ENCODE assay signal across 9 mouse cellular contexts in genomic region chr6:112364581-112364980, GRCm38 (mm10). TPM values are rescaled to one million over a fixed set of nuclear protein-coding genes. Genes with fewer than 3 reads are reported as not detected.
A peak's percentile ranks its signal among the peaks of the same experiment; 100 is the strongest.
DNase-seq lines count a peak whose midpoint lies in the region; ATAC-seq and TF ChIP-seq lines count a peak whose summit lies in the region.
"Had no signal": no experiment of that assay in that cellular context is flagged by ENCODE, and none has a peak within 500 bp of the region (broad histone marks: within the 10 kb centered on the region; RNA-seq: fewer than 3 reads in every experiment).

No protein-coding gene starts in this region.

- H3K9ac ChIP-seq in intestine, postnatal 0 days (ENCODE audit: low read depth, low read length) = no peak overlapping the region
- no peak overlapping the region for H3K9ac ChIP-seq in intestine, embryonic 15.5 days
- H3K9ac ChIP-seq in lung, postnatal 0 days (replicated peaks; ENCODE audit: low read depth) = no peak overlapping the region
- H3K9ac ChIP-seq: embryonic facial prominence, embryonic 15.5 days; liver, embryonic 15.5 days had no signal

- H3K36me3 ChIP-seq in intestine, postnatal 0 days (ENCODE audit: control insufficient read depth, insufficient read depth) = no peaks in the 10 kb centered on the region
- H3K36me3 ChIP-seq in intestine, embryonic 15.5 days = no peaks in the 10 kb centered on the region
- H3K36me3 ChIP-seq in lung, postnatal 0 days (ENCODE audit: insufficient read depth, low read length) = no peaks in the 10 kb centered on the region
- H3K36me3 ChIP-seq: embryonic facial prominence, embryonic 15.5 days; liver, embryonic 15.5 days had no signal

- H3K4me1 ChIP-seq in intestine, postnatal 0 days (replicated peaks; ENCODE audit: control insufficient read depth, insufficient read depth, low read length) = no peaks in the 10 kb centered on the region
- no peaks in the 10 kb centered on the region for H3K4me1 ChIP-seq in intestine, embryonic 15.5 days (replicated peaks)
- no peaks in the 10 kb centered on the region for H3K4me1 ChIP-seq in lung, postnatal 0 days (ENCODE audit: insufficient read depth, low read depth, low read length)
- H3K4me1 ChIP-seq: liver, embryonic 15.5 days had no signal

- DNase-seq in 3T3-L1 (ENCODE audit: low read depth, low spot score) = peak; percentile 77
- peak; percentile 17 to 24 for DNase-seq in B cell, adult 2 months
- DNase-seq in embryo, embryonic 11.5 days (ENCODE audit: low read depth, low spot score) = peak; percentile 32
- DNase-seq in lung, postnatal 0 days (ENCODE audit: low spot score) = peak; percentile 56

- no peaks in the 10 kb centered on the region for H3K9me3 ChIP-seq in intestine, postnatal 0 days (ENCODE audit: control insufficient read depth)
- H3K9me3 ChIP-seq in intestine, embryonic 15.5 days = no peaks in the 10 kb centered on the region
- no peaks in the 10 kb centered on the region for H3K9me3 ChIP-seq in lung, postnatal 0 days (ENCODE audit: low read length)
- H3K9me3 ChIP-seq: embryonic facial prominence, embryonic 15.5 days; liver, embryonic 15.5 days had no signal

- no peak overlapping the region for H3K27ac ChIP-seq in intestine, postnatal 0 days (ENCODE audit: low read depth, low read length)
- no peak overlapping the region for H3K27ac ChIP-seq in intestine, embryonic 15.5 days
- no peak overlapping the region for H3K27ac ChIP-seq in lung, postnatal 0 days (ENCODE audit: low read length)
- H3K27ac ChIP-seq: embryonic facial prominence, embryonic 15.5 days; liver, embryonic 15.5 days had no signal

- 42% methylated on average over 2 of the region's 2 CpGs for WGBS in intestine, postnatal 0 days
- 48% methylated on average over 2 of the region's 2 CpGs for WGBS in intestine, embryonic 15.5 days
- 35% methylated on average over 2 of the region's 2 CpGs for WGBS in lung, postnatal 0 days

- TF ChIP-seq CTCF in intestine, postnatal 0 days (IDR thresholded peaks at IDR 0.05; ENCODE audit: low read depth) = peak; percentile 69
- TF ChIP-seq CTCF in lung, postnatal 0 days (IDR thresholded peaks at IDR 0.05) = peak; percentile 67

- TF ChIP-seq EP300 in lung, postnatal 0 days (IDR thresholded peaks at IDR 0.05) = no peak

- no peak overlapping the region for H3K4me2 ChIP-seq in intestine, postnatal 0 days (replicated peaks; ENCODE audit: low read depth)
- H3K4me2 ChIP-seq in intestine, embryonic 15.5 days (replicated peaks) = no peak overlapping the region
- H3K4me2 ChIP-seq in lung, postnatal 0 days (replicated peaks; ENCODE audit: low read depth, low read length) = no peak overlapping the region
- H3K4me2 ChIP-seq: embryonic facial prominence, embryonic 15.5 days; liver, embryonic 15.5 days had no signal

- no peak for ATAC-seq in intestine, postnatal 0 days
- ATAC-seq in intestine, embryonic 15.5 days = no peak
- no peak for ATAC-seq in lung, postnatal 0 days
- ATAC-seq in megakaryocyte, adult 5-6 weeks (ENCODE audit: poor library complexity, severe bottlenecking) = no peak

- no peak overlapping the region for H3K4me3 ChIP-seq in intestine, postnatal 0 days (ENCODE audit: low read depth, low read length)
- no peak overlapping the region for H3K4me3 ChIP-seq in intestine, embryonic 15.5 days (replicated peaks)
- H3K4me3 ChIP-seq in lung, postnatal 0 days (ENCODE audit: low read depth, low read length) = no peak overlapping the region
- H3K4me3 ChIP-seq: embryonic facial prominence, embryonic 15.5 days; liver, embryonic 15.5 days had no signal

- H3K27me3 ChIP-seq in intestine, postnatal 0 days (replicated peaks; ENCODE audit: control insufficient read depth, insufficient read depth, low read length) = no peaks in the 10 kb centered on the region
- no peaks in the 10 kb centered on the region for H3K27me3 ChIP-seq in intestine, embryonic 15.5 days (replicated peaks)
- no peaks in the 10 kb centered on the region for H3K27me3 ChIP-seq in lung, postnatal 0 days (replicated peaks; ENCODE audit: insufficient read depth, low read length)
- H3K27me3 ChIP-seq: embryonic facial prominence, embryonic 15.5 days; liver, embryonic 15.5 days had no signal

RNA-seq across cellular contexts. Expression of gene Ssu2, which starts 23.2 kb away (rescaled TPM):
- polyA plus RNA-seq in intestine, postnatal 0 days (2015; fragmentation: Nextera tagmentation; extraction: Ambion mirVana) = 4.1 and 4.8 TPM in 2 replicates
- polyA plus RNA-seq in intestine, embryonic 15.5 days (2015; fragmentation: Nextera tagmentation; extraction: Ambion mirVana) = 2.3 and 3.3 TPM in 2 replicates
- 4.5 and 6.3 TPM in 2 replicates for polyA plus RNA-seq in lung, postnatal 0 days (2015; fragmentation: Nextera tagmentation; extraction: Ambion mirVana)
- not detected in 2 replicates for total RNA-seq in megakaryocyte, adult 5-6 weeks (2015)
- total RNA-seq in megakaryocyte, adult 5-6 weeks (2017) = not detected in 2 replicates

Comparison
In these comparisons a context has a peak if more than half of its experiments do, and no peak if none do; other contexts are left out.
1. DNase-seq: peak in every context shown above with its lines; median percentile 77 in 3T3-L1; 56 in lung, postnatal 0 days; 32 in embryo, embryonic 11.5 days; 20 in B cell, adult 2 months.